Mouse (Mus musculus) lung, postnatal 25 days (tissue): Measurements from ENCODE around the gene Cdc34.

Experiments
- DNase-seq: peaks from one replicate; pipeline ENCODE4 v3.0.0; 2022; ENCODE audit warnings: low spot score

The Cdc34 gene

DNA sequence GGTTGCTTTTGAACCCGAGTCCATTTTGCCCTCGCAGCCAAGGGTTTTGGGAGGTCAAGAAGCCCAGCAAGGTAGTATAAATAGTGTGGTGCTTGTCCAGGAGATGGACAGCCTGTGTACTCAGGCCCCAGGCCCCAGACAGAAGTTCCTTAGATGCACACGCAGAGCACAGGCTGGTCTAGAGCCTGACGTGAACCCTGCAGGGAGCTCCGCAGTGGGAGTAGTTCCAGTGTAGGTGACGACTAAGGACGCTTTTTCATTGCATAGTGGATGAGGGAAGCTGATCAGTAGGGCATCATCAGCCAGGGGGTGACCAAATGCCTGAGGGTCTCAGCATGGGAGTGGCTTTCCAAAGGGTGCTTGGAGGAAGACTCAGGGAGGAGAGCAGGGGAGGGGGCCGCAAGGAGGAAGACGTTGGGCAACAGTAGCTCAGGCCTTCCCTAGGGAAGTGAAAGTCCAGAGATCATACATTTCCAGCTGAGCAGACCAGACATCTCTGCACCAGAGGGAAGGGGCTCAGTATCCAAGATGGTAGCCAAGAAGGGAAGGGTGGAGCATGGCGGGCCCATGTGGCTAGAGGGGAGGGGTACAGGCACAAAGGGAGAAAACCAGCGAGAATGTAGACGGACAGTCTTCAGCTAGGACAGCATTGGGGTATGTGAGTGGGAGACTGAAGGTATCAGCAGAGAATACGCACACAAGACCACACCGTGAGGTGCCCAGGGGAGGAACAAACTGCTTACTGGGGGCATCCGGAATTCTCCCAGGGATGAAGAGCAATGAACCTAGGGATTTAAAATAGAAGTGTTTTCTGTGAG, 11.7 kb upstream of the Cdc34 start:
- DNase-seq = no peak

DNA sequence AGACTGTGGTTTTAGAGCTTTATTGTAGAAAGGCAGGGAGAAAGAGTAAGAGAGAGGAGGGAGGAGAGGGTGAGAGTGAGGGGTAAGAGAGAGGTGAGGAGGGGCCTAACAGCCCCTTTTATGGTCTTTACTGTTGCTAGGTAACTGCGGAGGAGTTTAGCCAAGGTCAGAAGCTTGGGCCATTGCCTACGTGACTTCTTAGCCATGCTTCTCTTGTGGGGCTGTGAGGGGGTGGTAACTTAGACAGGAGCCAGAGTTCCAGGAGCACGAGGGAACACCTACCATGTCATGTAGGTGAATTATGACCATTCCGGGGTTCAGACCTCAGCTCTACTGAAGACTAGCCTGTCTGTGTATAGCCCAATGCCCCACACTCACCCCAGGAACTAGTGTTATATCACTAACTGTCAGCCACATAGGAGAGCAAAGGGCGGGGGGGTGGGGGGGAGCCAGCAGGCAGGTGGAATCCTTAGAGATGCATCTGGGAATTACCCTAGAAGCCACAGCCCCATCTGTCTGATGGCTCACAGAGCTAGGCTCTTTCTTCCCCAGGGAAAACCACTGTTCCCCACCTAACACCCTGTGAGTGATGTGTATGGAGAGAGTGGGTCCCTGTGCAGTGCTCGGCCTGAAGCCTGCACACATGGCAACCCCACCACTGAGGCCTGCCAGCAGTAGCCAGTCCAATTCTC, 10.5 kb upstream of the Cdc34 start:
- no peak for DNase-seq

GRCm38 (mm10) chr10:79672088-79672455, 9.9 kb upstream of the Cdc34 start:
- no peak for DNase-seq

GRCm38 (mm10) chr10:79673054-79673453, 8.9 kb upstream of the Cdc34 start:
- no peak for DNase-seq

DNA sequence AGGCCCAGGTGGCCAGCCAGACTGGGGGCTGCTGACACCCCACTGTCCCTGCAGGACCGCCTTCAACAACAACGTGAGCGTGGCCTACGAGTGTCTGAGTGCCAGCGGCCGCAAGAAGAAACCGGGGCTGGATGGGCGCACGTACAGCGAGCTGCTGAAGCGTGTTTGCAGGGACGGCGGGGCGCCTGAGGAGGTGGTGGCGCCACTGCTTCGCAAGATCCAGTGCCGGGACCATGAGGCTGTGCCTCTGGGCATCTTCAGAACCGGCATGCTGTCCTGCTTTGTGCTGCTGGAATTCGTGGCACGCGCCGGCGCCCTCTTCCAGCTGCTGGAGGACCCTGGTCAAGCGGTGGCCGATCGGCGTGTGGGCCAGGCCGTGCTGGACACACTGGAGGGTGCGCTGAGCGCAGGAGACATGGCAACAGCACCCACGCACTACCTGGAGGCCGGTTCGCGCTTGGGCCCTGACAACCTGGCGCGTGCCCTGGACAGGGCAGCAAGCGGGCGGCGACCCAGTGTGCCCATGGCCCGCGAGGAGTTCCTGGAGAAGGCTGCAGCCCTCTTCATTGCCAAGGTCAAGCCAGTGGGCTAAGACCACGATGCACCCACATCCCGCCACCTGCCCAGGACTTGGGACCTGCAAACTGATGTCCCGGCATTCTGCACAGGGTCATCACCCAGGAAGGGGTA, 6.5 kb upstream of the Cdc34 start:
- DNase-seq = no peak

DNA sequence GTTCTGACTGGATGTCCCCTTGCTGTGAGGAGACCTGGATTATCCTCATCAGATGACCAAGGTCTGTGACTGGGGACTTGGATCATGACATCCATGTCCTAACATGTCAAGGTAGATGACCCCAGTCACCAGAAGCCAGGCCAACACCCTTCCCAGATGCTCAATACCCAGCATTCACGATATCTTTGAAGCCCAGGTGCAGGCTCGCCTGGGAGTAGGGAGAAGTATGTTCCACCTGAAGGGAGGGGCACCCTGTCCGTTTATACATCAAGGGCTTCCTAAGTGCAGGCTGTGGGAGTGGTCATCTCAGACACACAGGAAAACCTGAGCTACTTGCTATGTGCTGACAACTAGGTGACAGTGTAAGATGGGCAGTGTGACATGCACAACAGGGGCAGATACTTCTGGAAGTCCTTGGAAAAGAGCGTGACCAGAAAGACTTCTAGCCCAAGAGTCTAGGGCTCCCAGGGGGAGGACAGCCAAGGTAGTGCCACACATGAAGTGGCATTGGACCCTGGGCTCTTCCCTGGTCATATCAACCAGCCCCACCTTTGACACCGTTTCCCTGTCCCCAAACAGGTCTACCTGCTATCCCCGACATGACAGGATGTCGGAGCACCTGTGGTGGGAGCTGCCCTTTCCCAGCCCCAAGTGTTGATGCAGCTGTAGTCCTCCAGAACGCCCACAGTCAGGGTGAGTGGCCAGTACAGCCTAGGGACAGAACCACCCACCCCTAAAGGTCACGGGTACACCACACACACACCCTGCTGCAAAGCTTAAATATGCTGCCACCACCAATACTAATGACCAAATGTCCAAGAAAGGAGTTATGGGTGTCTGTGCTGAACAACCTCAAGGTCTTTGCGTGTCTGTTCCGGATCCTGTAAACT, 1.1 kb upstream of the Cdc34 start:
- DNase-seq = no peak

DNA sequence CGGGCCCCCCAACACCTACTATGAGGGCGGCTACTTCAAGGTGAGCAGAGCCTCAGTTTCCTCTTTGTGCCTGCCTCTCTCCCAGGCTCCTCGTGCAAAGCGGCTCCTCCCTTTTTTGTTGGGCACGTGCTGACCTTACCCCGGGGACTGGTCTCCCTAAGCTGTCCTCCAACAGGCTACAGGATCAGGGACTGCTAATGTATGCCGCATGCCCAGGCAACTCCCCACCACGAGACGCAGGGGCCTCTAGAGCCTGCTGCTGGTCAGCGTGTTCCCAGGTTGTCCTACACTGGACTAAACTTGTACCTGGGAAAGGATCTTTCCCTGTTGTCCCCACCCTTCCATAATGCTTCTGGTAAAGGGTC, 538 bp downstream of the Cdc34 start:
- no peak for DNase-seq

DNA sequence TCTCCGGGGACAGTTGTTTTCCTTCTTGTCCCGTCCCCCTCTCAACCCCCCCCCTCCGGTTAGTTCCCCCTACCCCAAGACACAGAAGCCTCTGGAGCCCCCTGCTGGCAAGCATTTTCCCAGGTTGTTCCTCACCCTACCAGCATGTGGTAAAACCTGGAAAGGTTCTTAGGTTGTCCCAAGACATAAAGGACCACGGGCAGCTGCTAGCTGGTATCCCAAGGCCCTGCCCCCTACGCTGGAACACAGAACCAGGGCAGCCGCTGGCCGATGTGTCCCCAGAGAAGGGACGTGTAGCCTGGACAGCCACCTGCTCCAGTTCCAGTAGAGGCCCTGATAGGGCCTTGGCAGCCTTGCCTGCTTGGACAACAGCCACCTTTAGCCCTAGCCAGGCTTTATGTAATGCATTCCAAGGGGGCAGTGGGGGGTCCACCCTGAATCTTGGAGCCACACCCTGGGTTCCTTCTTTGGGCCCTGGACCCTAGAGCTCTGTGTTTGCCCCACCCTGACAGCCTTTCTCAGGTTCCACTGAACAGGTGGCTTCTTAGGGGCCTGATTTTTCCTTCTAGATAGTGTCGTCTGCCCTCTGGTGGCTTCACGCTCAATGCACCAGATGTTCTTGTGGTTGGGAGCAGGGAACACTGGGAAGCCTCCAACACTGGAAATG, 1.1 kb downstream of the Cdc34 start:
- peak; percentile 51 for DNase-seq

DNA sequence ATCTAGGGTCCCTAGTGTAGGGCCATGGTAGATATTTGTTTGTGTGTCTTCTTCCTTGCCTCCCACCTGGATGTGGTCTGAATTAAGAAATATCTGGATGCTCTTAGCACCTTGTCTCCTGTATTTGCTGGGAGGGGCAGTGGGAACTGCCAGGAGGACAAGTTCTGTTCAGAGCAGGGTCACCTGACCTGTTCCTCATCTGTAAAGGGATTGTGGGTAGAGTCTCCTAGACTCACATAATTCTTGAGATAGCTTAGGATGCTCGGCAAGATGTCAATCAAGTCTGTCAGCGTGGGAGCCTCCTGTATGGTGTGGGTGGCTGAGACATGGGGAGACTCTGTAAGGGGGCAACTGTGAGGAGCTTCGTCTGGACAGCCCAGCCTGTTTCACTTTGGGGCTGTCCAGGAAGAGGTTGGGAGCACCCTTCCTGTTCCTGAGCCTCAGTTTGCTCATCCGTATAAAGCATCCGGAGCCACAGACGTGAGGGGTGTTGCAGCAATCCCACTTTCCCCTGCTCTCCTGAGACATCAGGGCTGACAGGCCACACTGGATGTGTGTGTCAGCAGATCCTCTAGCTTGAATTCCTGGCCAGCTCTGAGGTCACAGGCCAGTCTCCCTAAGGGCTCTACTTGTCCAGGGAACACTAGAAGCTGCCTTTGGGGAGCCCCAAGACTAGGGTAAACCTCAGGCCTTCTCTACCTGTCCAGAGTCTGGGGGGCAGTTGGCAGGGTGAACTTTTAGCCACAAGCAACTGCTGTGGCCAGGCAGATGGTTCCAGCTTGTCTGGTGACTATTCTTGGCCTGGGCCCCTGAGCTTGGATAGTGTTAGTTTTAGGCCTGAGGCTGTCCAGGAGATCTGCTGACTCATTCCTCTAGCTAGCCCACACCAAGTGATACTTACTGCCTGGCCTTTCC, 2.0 kb downstream of the Cdc34 start:
- DNase-seq = no peak

- DNase-seq = no peak
Observed at GRCm38 (mm10) chr10:79684770-79685600, 3.0 kb downstream of the Cdc34 start.

DNA sequence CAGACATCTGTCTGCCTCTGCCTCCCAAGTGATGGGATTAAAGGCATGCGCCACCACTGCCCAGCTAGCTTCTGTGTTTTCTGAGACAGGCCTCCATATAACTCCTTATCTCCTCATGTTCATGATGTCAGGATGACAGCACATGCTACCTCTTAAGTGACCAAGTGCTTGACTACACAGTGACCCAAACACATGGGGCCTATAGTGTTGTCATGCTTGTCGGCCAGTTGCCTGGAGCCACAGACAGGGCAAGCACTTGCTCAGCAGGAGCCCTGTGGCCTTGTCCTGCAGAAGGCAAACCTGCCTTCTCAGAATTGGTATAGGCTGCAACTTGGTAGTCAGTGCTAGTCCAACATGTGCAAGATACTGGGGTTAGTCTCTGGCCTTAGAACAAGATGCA, 4.2 kb downstream of the Cdc34 start:
- DNase-seq = no peak

- DNase-seq = no peak
Observed at GRCm38 (mm10) chr10:79686691-79687090, 4.7 kb downstream of the Cdc34 start.

GRCm38 (mm10) chr10:79687513-79687912, 5.5 kb downstream of the Cdc34 start:
- no peak for DNase-seq

DNA sequence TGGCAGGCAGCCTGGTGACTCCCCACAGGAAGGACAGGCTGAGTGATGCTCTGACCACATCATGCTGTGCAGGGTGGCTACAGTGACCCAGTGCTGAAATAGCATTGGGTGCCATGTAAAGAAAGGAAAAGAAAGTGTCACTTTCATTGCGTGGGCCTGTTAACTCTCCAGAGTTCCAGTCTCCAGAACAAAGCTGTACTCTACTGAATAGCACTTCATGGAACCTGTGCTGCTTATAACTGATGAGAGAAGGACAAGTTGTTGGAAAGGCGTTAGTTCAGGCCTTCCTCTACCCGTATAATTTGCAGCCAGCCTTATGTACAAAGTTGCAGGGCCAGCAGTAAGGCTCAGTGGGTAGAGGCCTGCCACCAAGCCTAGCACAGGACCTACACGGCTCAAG, 6.7 kb downstream of the Cdc34 start, which contains the start of gene Gzmm:
Gene Gzmm (plus strand): TSS at position 301 of the 400 bp plus-strand sequence.
- no peak for DNase-seq

DNA sequence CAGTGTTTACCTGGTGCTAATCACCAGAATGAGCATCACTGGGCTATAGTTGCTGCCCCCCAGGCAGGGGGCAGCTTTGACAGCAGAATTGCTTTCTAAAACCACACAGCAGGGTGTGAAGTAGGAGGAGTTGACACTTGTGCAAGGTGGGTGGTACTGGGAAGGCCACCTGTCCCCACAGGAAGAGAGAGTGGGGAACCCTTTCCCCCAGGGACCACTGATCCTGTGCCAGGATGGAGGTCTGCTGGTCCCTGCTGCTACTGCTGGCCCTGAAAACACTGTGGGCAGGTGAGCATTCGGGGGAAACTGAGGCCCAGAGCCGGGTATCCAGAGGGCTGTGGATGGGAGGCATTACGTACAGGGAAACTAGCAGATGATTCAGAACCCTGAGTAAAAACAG, 7.2 kb downstream of the Cdc34 start:
- no peak for DNase-seq

GRCm38 (mm10) chr10:79691986-79692548, 10.1 kb downstream of the Cdc34 start:
- no peak for DNase-seq

DNA sequence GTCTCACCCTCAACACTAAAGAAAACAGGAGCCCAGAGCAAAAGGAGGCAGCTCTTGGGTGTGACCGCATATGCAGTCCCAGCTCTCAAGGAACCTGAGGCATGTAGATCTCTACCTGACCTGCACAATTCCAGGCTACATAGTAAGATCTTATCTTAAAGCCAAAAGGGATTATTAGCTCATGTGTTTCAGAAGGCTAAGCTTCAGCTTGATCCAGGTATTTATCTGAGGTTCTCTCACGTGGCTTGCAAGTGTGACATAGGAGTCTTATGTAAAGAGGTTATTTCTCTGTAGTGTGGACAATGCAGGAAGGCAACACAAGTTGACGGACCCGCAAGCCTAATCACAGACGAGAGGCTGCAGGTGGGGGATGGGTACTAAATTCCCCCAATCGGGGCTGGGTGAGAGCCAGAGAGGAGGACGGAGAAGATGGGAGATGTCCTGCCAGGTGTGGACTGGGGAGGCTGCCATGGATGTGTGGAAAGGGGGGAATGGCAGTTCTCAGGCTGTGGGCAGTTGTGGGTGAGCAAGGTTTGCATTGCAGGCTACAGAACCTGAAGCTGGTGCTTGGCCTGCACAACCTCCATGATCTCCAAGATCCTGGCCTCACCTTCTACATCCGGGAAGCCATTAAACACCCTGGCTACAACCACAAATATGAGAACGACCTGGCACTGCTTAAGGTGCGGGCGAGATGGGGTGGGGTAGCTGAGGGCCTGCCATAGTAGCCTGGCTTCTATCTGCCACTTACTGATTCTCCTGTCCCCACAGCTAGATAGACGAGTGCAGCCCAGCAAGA, 11.8 kb downstream of the Cdc34 start:
- no peak for DNase-seq

- DNase-seq = no peak
Observed at GRCm38 (mm10) chr10:79694379-79694655, 12.3 kb downstream of the Cdc34 start.
